Mouse (Mus musculus) ovary, postnatal 14 days (tissue): ENCODE data around the gene Nxpe5.

Source experiments
- DNase-seq: peaks from one replicate; pipeline ENCODE4 v3.0.0; 2022; ENCODE audit warnings: low spot score

Gene Nxpe5

DNA sequence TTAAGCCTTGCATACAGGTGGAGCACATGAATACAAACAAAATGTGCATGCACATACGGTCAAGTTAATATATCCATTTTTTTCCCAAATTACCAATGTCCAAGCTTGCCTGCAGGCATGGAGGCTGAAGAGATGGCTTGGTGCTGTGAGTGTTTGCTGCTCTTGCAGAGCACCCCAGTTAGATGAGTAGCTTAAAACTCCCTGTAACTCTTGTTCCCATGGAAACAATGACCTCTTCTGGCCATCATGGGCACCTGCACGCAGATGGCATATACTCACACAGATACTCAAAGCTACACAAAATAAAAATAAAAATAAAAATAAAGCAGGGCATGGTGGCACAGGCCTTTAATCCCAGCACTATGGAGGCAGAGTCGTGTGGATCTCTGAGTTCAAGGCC is 27.4 kb downstream of the Nxpe5 start:
- no peak for DNase-seq

DNA sequence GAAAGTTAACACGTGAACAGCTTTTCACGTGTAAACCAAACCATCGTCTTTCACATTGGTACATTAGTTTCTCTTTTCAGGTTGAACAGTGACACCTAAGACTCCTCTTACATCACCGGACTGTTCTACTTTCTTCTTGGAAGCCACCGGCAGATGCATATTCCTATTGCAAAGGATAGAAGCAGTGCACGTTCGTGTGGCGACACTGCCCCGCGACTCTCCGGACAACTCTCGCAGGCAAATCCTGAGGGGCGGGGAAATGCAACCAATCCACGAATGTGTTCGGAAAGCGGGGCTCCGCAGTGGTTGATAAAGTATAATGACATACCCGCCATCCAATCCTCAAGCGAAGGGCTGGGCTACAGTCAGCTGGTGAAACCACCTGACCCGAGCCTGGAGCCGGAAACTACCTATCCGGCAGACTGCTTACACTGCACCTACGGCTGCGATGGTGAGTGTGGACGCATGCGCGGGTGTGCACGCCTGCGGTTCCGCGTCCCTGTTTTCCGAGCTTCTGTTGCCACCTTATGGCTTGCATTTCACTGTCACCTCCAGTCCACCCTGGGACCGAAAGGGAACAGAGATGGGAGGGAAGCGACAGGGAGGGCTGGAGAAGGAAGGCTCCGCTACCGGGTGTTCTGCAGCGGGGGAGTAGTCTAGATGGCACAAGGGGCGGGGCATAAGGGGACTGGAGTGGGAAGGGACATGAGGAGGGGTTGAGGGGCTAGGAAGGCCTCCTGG is 29.8 kb downstream of the Nxpe5 start, which contains the start of gene Lamtor4:
Gene Lamtor4, plus strand, starts transcription at position 130 of the 741 bp plus-strand sequence.
- peak; percentile 88 for DNase-seq

GRCm38 (mm10) chr5:138256094-138256467 is 30.4 kb downstream of the Nxpe5 start:
- DNase-seq = no peak

DNA sequence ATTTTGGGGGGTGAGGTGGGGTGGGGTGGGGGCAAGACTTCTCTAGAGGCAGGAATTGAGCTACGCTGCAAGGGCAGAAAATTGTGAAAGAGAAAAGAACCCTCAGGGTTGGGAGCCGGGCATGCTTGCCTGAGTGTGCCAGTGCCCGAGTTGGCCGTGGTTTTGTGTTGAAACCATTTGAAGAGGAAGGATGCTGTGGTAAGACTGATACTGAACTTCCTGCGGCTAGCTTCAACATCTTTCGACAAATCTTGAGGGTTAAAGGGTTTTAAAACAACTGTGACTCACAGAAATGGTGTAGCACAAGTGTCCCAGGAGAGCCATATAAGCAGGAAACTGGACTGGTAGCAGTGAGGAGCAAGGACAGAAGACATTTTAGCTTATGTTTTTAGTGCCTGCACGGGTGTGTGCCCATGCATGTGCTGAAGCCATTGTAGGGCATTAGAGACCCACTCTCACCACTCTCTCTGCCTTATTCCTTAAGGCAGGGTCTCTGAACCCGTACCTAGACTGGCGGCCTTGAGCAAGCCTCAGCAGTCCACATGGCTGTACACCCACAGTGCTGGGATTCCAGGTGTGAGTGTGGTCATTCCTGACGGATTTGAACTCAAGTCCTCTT is 31.4 kb downstream of the Nxpe5 start:
- no peak for DNase-seq

DNA sequence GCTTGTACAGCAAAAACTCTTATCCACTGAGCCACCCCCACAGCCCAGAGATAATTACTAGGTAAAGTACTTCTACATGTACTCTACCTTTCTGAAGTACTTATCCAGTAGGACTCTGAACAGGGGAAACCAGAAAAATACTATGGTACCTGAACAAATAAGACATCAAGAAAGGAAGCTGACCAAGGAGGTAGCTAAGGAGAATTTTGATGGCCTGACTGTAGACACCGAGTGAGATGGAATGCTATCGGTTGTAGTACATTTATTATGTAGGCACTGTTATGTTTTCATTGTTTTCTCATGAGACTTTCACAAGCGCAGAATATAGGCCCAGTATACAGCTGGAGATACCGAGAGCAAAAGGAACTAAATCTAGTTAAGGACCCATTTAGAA is 31.9 kb downstream of the Nxpe5 start:
- DNase-seq = no peak

DNA sequence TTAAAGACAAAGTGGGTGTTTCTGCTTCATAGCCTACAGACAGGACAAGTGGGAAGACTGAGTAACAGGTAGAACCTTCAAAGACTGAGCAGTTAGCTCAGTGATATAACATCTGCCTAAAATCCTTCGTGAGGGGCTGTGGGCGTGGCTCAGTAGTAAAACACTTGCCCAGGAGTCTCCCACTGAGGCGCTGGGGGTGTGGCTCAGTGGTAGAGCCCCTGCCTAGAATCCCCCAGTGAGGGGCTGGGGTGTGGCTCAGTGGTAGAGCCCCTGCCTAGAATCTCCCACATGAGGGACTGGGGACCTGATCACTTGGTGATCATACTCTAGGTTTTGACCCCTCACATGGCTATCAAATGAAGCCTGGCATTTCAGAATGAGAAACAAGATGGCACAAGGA is 32.4 kb downstream of the Nxpe5 start:
- no peak for DNase-seq

- DNase-seq = no peak
Measured at GRCm38 (mm10) chr5:138258542-138258941, 32.8 kb downstream of the Nxpe5 start.

DNA sequence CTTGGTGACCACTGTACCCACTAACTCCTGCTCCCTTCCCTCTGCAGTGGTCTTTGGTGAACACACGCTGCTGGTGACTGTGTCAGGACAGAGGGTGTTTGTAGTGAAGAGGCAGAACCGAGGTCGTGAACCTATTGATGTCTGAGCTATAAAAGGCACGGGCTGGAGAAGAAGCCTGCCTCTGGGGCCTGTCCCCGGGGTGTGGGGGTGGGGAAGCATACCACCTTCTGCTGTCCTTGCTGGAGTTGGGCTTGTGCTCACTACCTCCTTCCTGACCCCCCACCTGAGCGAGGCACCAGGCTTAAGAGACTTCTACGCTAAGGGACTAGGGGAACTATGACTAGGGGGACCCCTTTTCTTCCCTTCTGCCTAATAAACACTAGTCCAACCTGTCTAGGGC is 33.3 kb downstream of the Nxpe5 start:
- DNase-seq = no peak

DNA sequence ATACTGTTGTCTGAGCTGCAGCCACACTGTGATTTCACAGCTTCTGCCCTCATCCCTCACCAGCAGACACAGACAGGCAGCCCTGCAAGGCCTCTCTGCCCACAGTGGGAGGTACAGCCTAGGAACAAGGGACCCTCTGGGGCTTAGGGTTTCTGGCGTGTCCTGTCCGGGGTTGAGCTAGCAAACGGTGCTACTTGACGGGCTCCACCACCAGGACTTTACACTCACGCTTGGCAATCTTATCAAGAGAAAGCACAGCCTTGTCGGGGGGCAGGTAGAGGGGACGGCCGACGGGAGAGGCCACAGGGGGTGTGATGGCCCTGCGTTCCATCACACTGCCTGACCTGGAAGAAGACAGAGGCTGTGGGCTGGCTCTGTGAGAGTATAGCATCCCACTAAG is 34.4 kb downstream of the Nxpe5 start:
- no peak for DNase-seq

- no peak for DNase-seq
Measured at GRCm38 (mm10) chr5:138260834-138261233, 35.1 kb downstream of the Nxpe5 start.

- no peak for DNase-seq
Measured at GRCm38 (mm10) chr5:138262001-138262400, 36.3 kb downstream of the Nxpe5 start.

GRCm38 (mm10) chr5:138262582-138263240 is 37.0 kb downstream of the Nxpe5 start:
- DNase-seq = no peak

DNA sequence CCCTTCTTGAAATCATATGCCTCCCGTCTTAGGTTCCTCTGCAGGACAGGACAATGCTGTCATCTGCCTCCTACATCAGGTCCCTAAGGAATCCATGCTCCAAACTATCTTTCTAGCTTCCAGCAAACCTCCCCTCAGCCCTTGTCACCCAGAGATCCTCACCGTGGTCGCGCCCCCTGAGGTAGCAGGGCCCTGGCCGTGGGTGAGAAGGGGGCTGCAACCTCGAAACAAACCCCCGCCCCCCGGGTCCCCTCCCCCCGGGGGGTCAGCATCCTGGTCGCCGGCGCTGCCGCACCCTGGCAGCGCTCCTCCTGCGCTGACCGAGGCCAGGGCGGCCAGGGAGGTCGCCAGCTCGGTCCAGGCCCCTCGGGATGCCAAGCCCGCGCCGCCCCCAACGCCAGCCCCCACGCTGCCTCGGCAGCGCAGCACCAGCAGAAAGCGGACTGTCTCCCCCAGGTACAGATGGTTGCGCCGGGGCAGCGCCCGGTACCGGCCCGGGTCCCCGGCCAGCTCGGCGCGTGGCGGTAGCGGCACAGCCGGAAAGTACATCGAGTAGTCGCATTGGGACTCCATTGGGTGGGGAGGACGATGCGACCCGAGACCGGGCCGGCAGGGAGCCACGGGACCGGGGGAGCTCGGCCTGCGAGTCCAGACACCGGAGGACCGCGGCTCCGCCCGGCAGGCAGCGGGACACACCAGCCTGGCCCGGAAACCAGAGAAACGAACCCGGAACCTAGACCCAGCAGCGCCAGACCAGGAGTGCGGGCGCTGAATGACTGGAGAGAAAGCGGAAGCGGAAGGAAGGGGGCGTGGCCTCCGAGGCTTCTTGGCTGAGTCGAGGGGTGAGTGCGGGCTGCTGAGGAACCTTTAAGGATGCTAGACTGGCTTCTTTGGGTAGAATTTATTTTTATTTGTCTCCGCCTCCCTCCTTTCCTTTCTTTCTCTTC is 37.8 kb downstream of the Nxpe5 start, which contains the start of gene BC037034:
Gene BC037034, minus strand, starts transcription at position 774 of the 947 bp plus-strand sequence.
- DNase-seq = peak; percentile 86

DNA sequence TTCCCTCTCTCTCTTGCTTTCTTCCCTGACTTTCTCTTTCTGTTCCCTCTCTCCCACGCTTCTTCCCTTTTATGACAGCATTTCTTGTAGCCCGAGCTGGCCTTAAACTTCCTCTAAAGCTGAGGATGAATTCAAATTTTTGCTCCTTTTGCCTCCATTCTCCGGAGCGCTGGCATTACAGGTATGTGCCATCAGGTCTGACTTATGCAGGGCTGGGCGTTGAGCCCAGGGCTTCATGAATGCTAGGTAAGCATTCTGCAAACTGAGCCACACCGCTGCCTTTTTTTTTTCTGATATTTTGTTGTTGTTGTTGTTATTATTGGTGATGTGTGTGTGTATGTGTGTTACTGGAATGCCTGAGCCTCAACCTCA is 38.5 kb downstream of the Nxpe5 start:
- DNase-seq = no peak

GRCm38 (mm10) chr5:138265712-138266111 is 40.0 kb downstream of the Nxpe5 start:
- no peak for DNase-seq

- no peak for DNase-seq
Measured at GRCm38 (mm10) chr5:138267114-138267513, 41.4 kb downstream of the Nxpe5 start.

DNA sequence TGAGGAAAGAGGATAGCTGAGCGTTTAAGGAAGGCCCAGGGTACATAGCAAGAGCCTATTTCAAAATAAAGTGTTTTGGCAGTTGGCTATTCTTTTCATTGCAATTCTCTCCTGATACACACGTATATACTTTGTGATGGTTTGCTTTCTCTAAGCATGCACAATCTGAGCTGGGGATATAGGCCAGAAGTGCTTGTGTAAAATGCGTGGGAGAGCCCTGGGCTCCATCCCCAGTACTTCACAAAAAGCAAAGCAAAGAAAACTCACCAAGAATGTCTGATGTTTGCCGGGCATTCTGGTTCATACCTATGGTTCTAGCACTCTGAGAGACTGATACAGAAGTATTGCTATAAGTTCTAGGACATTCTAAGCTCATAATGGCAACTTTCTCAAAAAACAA is 43.3 kb downstream of the Nxpe5 start:
- DNase-seq = no peak

GRCm38 (mm10) chr5:138271232-138271631 is 45.5 kb downstream of the Nxpe5 start:
- no peak for DNase-seq

DNA sequence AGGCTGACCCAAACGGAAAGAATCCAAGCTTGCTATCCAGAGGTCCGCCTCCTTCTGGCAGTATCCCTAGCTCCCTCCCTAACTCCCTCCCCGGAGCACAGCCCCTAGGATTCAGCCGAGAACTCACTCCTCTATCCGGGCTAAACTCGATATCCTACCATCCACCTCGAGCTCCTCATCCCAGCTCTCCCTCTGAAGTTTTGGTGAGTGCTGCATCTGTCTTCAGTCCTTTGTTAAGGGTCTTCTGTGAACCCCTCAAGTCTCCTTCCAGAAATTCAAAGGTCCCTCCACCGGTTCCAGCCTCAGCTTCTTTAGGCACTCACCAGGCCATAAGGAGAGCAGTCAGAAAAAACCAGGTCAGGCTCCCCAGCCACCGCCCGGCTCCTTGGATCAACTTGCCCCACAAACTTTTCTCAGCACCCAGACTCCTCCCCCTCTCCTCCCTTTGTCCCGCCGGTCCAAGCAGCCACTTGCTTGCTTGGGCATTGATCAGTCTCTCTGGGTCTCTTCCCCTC is 46.8 kb downstream of the Nxpe5 start, which contains the start of gene Gal3st4:
Gene Gal3st4, minus strand, starts transcription at position 432 of the 515 bp plus-strand sequence.
- DNase-seq = peak; percentile 35

DNA sequence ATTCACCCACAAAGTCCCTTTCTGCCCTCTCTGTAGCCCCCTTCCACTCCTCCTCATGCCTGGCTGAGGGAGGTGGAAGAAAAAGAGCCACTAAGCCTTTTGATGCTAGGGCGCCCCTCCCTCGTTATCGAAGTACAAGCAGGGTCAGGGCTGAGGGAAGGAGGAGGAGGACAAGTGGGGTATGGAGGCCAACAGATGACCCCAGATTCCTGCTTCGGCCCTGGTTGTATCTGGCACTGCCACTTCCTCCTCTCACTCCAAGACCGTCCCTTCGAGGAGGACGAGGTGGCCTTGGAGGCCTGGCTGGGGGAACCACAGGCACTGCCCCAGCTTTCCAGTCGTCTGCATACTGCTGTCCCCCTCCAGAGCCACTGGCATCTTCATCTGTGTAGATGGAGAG is 48.5 kb downstream of the Nxpe5 start:
- DNase-seq = no peak

DNA sequence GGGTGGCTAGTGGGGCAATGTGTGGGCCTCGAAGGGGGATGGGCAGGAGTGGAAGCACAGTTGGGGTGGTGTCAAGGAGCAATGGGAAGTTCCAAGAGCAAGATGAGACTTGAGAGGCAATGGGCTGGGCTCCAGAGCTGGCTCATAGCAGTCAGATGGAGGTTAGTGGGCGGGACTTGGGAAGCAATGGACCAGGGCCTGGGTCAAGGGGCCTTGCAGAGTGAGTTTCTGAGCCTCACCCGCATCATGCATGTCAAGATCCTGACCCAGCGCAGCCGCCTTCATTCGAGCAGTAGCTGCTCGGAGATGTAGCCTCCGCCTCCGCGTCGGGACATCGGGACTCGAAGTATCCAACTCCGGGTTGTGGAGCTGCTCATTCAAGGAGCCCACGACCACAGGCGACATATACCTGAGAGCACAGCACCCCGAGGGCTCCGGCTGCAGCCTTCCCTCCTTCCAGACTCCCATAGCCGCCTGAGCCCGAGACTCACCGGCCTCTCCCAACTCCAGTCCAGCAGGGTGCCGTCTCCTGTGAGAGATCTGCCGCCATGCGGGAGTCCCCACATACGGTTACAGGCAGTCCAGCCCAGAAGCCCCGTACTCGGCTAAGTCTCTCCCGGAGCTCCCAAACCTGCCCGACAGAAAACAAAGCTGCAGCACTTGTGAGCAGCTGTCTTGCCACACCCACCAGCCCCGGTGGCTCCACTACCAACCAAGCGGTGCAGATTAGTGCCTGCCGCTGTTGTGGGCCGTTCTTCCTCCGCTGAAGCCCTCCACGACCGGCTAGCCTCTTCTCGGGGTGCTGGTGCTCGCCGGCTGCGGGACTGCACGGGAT is 49.7 kb downstream of the Nxpe5 start:
- no peak for DNase-seq
